Mouse (Mus musculus): ENCODE data around the gene Ntrk2.

DNA sequence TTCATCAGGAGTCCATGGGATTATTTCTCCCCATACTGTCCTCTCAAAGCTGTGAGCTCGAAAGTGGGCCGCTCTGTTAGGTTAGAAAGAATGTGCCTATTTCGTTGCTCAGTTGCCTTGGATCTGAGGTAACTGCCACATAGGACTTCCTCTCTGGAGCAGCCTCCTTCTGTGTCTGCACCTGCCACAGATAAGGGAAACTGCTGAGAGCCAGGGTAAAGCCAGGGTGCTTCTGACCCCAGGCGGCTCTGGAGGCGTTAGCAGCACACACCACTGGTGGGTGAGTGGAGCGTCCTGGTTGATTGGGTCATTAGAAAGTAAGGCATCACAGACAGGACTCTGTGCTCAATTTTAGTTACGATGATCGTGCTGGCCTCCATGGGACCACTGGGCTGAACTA, 95.9 kb downstream of the Ntrk2 start:
- no peak for TF ChIP-seq POLR2A (IDR thresholded peaks at IDR 0.05; ENCODE audit: borderline replicate concordance, extremely low read depth, low read depth, low read length)
- no peak for TF ChIP-seq CTCF (IDR thresholded peaks at IDR 0.05; ENCODE audit: insufficient read depth, low read length)

Data from lung, adult 2 months (tissue).